Mouse (Mus musculus): ENCODE data around the gene Aipl1. TPM values are rescaled to one million over a fixed set of nuclear protein-coding genes. Genes with fewer than 3 reads are reported as not detected.
"Not testable (repeated sequence)": the region's sequence is repeated elsewhere in the genome, so short reads cannot be mapped to it uniquely, and the experiment has no call there.

Gene Aipl1
- total RNA-seq, 2 experiments from 2014 or later = not detected

DNA sequence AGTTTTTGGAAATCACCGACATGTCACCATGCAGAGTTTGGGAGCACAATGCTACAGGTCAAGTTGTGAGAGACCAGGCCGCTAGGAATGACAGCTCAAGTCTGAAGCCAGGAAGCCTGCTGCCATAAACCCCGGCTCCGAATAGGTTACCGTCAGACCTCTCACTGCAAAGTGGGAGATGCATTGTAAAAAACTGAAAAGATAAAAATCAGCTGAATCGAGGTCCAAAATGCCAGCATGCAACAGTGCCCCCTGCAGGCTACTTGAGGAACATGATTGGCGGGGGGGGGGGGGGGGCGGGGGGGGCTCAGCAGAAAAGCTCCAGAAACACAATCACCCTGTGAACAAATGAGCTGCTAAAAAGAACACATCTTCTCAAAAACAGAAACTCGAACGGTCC, 13.7 kb downstream of the Aipl1 start:
- intact Hi-C loops (cut with DNase I) = loop anchor here (5.0 to 10.0 kb wide), 2 partner anchors 159 to 351 kb away; no protein-coding TSS in a partner anchor
- no peak for DNase-seq (ENCODE audit: low spot score)

DNA sequence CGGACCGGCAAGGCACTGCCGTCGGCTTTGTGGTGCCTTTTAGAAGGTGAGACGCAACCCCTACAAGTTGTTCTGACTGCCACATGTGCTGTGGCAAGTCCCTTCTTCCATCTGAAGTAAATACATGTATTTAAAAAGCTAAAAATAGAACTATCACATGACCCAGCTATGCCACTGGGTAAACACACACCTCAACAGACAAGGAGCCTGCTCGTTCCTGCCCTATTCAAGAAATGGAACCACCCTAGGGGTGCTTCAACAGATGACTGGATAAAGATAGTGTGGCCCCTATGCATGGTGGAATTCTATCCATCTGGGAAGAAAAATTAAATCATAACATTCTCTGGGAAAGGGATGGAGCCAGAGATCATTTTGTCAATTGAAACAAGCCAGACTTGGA, 14.5 kb downstream of the Aipl1 start:
- no peak for DNase-seq (ENCODE audit: low spot score)
- intact Hi-C loops (cut with DNase I) = loop anchor here (5.0 to 10.0 kb wide), 2 partner anchors 158 to 351 kb away; no protein-coding TSS in a partner anchor

DNA sequence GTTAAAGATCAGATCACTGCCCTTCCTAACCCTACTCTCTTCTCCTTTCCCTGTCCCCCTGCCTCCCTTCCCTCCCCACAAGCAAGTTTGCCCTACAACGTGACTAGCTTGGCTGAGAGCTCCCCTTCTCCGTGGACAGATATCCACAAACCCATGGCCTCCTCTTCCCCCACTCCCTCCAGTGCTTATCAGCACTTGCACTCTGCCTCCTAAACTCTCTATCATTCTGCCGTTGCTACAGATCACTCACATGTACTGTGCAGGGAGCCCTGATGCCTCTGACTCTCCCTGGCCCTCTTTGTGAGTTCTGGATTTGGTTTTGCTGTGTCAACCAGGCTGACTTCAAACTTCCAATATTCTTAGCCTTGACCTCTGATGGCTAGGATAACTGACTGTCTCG, 16.3 kb downstream of the Aipl1 start:
- intact Hi-C loops (cut with DNase I) = loop anchor here (5.0 to 10.0 kb wide), 2 partner anchors 156 to 349 kb away; no protein-coding TSS in a partner anchor
- DNase-seq (ENCODE audit: low spot score) = no peak

DNA sequence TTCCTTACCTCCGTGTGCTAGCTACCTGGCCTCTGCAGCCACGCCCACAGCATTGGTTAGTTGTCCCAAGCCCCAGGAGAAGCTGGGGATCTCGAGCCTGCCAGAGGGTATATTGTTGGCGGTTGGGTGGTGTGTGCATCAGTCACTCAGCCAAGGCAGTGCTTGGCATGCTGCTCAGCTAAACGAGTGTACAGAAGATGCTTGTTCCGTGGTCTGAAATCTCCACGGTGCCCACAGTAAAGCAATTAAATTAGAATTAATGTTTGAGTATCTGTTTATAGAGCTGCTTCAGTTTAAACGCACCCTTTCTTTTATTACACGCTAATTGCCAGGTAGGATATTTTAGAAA, 20.1 kb downstream of the Aipl1 start:
- intact Hi-C loops (cut with DNase I) = no loop called here
- no peak for DNase-seq (ENCODE audit: low spot score)

DNA sequence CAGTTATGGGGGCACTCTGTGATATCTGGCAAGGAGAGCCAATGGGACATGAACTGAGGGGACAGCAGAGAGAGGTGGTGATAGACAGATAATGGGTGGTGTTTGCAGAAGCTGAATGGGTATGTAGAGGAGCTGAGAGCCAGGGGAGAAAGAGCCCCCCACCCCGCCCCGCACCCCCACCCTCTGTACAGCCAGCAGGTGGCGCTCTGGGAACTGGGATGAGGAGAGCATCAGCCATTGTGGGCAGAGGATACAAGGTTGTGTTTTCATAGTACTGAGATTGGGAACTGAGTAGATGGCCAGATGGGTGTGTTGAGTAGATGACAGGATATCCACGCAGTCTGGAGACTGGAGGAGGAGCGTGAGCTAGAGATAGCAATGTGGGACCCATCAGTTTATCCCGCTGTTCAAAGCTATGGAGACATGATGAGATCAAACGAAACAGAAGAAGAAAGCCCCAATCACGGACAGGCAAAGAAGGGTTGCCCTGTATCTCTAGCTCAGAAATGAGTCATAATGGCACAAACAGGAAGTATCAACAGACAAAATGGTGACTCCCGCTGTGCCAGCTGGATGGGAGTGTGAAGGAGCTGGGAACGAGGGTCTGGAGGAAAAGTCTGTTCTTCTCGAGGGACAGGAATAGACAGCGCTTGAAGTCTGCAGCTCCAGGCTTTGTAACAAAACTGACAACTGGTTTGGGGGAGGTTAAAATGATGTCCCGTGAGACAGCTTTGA, 20.6 kb downstream of the Aipl1 start:
- intact Hi-C loops (cut with DNase I) = no loop called here
- no peak for DNase-seq (ENCODE audit: low spot score)

DNA sequence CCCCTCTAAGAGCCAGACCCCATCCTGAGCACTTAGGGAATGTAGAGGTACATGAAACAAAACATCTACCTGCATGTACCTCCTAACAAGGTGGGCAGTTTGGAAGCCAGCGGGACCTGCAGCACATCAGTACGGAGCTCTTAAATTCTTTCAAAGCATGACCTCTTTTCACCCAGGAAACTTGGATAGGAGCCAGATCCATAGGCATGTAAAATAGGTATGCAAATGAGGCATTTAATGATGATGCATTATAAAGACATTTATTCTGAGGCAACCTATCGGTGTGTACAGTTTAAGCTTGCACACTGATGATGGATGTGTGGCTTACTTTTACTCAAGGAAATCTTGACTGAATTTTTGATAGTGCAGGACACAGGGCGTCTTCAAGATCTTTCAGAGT, 22.6 kb downstream of the Aipl1 start:
- intact Hi-C loops (cut with DNase I) = no loop called here
- no peak for DNase-seq (ENCODE audit: low spot score)

DNA sequence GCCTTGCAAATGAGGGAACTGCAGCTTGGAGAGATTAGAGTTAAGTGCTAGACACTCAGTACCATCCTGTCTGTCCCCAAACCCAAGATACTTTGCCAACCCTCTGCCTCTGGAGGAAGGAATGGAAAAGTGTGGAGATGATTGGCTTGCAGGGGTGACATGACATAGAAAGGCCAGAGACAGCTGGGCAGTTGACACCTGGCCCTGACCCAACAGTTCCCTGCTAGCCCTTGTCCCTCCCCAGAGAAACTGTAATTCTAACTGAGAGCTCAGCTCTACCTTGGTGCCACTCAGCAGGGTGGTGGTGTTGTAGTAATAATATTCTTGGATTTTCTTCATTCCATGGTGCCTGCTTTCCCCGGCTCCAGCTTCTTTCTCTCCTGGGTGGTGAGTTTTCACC, 25.4 kb downstream of the Aipl1 start:
- DNase-seq (ENCODE audit: low spot score) = no peak

DNA sequence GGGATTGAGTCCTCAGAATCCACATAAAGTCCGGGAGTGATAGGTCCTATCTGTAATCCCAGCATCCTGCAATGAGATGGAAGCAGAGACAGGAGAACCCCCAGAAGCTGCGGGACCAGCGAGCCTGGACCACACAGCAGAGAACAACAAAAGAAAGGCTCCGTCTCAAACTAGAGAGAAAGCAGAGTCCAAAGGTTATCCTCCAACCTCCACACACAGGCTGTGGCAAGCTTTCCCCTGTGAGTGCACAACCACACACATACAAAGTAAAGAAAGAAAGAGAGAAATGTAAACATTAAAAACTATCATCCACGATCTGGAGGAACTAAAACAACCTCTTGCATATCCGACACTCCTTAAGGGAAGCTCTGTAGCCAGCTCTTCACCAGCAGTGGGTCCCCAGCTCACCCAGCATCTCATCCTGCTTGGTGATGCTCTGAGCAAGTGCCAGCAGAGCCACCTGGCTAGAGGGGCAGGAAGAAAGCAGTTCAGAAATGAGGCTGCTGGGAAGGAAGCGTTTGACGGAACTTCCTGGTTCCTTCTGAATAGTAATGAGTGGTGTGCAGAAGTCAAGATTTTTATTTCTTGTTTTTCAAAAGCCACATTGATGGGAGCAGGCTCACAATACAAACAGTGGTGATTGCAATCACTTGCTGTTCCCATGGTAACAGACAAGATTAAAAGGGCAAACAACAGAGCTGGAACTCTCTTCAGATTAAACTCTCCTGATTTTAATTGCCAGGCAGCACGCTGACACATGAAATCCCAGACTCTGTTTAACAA, 26.2 kb downstream of the Aipl1 start:
- intact Hi-C loops (cut with DNase I) = no loop called here
- DNase-seq (ENCODE audit: low spot score) = no peak

More for the DNA sequence above, 25.4 kb downstream of the Aipl1 start:
- intact Hi-C loops (cut with DNase I) = no loop called here

DNA sequence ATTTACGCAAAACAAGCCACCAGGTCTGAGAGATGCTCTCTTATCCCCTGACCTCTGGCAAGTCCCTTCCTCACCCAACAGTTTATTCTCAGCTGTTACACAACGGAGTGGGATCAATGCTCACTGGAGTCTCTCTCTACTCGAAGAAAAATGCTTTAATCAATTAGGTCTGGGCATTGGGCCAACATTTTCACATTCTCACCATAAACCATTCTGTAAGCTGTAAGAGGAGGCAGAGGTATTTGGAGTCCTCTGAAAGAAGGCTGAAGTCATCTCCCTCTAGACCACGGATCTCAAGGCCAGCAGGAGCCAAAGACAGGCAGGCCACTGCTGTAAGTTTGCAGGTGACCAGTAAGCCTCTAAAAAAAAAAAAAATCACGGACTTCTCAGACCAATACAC, 26.9 kb downstream of the Aipl1 start:
- DNase-seq (ENCODE audit: low spot score) = no peak
- intact Hi-C loops (cut with DNase I) = no loop called here

DNA sequence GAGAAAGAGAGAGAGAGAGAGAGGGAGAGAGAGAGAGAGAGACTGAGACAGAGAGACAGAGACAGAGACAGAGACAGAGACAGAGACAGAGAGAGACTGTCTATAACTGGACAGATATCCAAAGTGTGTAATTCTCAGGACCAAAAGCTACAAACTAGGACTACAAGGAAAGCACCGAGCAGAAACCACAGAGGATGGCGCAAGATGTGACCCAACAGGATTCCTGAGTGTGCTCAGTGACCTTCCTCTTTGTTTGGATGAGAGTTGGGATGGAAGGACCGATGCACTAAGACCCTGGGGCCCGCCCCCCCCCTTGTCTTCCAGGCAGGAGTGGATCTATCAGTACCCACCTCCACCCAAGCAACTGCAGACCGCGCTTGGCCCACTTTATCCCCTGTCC, 31.8 kb downstream of the Aipl1 start:
- no peak for DNase-seq (ENCODE audit: low spot score)
- intact Hi-C loops (cut with DNase I) = no loop called here

DNA sequence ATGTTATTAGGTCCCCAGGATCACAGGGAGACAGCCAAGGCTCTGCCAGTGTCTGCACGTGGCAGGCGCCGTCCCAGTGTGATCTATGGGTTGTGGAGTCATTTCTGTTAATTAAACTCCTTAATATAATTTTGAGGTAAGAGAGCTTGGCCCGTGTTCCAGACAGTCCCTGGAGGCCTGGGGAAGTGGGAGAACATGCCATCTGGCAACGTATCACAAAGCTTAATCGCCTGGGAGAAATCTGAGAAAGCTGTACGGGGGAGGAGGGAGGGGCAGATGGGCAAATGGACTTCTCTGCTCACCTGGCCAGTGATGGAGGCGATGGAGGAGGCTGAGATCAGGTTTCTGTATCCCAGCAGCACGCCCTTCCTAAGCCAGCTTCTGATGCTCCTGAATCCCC, 34.1 kb downstream of the Aipl1 start:
- intact Hi-C loops (cut with DNase I) = no loop called here
- no peak for DNase-seq (ENCODE audit: low spot score)

DNA sequence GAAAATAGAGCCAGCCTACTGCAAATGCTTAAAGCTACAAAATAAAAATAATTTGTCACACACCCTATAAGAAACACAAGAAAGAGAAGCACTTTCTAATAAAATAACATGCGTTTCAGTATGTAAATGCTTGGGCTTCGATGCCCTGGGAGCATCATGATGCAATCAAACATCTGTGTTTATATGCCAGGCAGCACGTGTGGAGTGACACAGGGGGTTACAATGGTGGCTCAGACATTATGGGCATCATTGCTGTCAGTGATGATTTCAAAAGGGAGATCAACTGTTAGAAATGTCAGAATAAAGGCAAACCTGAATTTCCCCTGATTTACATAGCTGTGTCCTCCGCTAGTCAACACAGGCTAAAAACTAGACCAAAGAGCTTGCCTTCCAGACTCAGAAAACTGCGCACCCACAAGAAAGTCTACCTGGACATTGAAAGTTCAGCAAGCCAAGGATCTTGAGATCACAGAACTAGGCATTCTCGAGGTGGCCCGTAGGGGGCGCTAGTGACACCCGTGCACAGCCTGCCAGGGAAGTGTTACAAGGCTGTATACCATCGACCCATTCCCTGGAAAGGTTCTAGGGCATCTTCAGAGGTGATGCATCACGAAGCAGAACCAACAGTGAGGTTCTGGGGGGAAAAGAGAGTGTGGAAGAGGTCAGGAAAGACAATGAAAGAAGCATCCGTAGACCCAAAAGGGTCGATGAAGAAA, 35.0 kb downstream of the Aipl1 start:
- intact Hi-C loops (cut with DNase I) = no loop called here
- DNase-seq (ENCODE audit: low spot score) = no peak

DNA sequence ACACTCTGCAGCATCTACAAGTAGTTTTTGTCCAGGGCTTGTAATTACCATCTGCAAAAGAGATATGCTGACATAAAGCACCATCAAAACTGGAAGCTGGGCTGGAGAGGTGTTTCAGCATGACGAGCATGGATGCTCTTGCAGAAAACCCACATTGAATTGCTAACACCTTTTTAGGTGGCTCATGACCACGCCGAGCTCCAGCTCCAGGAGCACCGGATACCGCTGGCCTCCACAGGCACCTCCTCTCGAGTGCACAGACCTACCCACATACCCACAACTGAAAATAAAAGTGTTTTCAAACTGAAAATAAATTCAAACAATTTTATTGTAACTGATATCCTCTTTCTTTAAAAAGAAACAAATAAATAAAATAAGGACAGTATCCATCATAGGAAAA, 37.1 kb downstream of the Aipl1 start:
- intact Hi-C loops (cut with DNase I) = no loop called here
- no peak for DNase-seq (ENCODE audit: low spot score)

DNA sequence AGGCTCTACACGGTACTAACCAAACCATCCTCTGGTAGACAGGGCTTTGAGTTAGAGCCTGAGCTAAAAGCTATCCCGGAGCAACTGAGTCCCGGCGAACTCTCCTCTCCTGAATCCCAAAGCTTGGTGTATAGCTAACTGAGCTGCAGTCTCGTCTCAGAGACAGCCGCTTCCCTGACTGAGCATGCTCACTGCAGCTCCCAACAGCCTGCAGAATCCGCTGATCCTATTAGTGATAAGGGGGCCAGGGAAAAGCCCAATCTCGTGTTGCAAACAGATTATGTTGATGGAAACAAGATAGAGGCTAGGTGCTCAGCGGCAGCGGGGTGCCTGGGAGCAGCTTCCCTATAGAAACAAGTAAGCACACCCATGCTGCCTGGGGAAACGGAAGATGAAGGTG, 40.5 kb downstream of the Aipl1 start:
- intact Hi-C loops (cut with DNase I) = no loop called here
- no peak for DNase-seq (ENCODE audit: low spot score)

DNA sequence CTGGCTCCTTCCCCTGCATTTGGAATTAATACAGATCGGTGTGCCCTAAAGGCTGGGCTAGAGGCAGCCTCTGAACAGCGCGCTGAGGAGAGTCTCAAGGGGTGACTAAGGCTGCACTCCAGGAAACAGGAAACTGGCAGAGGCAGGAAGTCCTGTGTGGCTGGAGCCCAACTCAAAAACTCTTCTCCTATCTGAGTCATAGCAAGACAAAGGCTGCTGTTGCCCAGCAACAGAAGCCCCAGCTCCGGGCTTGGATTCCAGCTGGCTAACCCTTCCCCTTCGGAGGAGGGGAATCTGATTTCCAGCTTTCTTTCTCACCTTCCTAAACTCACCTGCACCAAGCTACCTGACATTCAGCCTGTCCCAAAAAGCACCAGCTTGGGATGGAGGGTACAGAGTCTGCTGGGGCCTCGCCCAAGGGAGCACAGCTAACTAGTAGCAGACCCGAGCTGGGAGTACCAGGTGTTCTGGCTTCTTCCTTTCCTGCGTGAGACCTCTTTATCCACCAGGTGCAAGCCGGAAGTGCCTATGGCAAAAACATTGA, 41.3 kb downstream of the Aipl1 start:
- intact Hi-C loops (cut with DNase I) = no loop called here
- peak; percentile 58 for DNase-seq (ENCODE audit: low spot score)

DNA sequence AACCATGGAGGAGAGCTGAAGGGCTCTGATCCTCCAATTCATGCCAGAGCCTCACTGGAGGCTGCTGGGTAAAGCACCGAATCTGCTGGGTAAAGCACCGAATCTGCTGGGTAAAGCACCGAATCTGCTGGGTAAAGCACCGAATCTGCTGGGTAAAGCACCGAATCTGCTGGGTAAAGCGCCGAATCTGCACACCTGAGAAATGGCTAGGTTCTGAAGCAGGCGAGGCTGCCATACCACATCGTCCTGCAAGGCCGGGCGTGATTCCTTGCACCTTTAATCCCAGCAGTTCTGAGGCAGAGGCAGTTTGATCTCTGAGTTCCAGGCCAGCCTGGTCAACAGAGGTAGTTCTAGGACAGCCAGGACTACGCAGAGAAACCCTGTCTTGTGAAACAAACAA, 44.9 kb downstream of the Aipl1 start:
- intact Hi-C loops (cut with DNase I) = no loop called here
- DNase-seq (ENCODE audit: low spot score) = no peak

DNA sequence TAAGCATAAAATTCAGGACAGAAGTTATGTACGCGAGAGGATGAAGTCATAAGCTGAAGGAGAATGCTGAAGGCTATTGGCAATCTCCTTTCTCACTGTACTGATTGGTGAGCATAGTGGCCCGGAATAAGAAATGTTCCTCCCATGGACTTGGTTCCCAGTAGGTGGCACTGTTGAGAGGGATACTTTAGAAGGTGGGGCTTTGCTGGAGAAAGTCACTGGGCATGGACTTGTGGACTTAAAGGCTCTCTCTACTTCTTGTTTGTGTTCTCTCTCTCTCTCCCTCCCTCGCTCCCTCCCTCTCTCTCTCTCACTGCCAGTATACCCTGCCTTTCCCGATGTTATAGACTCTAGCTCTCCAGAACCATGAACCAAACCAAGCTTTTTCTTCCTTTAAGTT, 45.8 kb downstream of the Aipl1 start:
- DNase-seq (ENCODE audit: low spot score) = no peak

DNA sequence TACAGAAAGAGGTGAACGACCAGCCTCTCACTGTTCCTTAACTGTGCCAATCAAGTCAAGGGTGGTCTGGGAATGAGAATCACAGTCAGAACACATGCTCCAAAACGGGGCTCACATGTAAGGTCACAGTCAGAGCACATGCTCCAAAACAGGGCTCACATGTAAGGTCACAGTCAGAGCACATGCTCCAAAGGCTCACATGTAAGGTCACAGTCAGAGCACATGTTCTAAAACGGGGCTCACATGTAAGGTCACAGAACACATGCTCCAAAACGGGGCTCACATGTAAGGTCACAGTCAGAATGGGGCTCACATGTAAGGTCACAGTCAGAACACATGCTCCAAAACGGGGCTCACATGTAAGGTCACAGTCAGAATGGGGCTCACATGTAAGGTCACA, 47.9 kb downstream of the Aipl1 start:
- intact Hi-C loops (cut with DNase I); DNase-seq (ENCODE audit: low spot score): not testable (repeated sequence)

More for the DNA sequence above, 45.8 kb downstream of the Aipl1 start:
- intact Hi-C loops (cut with DNase I) = loop anchor here (1.0 kb wide), 1 partner anchor 33 kb away; no protein-coding TSS in a partner anchor

DNA sequence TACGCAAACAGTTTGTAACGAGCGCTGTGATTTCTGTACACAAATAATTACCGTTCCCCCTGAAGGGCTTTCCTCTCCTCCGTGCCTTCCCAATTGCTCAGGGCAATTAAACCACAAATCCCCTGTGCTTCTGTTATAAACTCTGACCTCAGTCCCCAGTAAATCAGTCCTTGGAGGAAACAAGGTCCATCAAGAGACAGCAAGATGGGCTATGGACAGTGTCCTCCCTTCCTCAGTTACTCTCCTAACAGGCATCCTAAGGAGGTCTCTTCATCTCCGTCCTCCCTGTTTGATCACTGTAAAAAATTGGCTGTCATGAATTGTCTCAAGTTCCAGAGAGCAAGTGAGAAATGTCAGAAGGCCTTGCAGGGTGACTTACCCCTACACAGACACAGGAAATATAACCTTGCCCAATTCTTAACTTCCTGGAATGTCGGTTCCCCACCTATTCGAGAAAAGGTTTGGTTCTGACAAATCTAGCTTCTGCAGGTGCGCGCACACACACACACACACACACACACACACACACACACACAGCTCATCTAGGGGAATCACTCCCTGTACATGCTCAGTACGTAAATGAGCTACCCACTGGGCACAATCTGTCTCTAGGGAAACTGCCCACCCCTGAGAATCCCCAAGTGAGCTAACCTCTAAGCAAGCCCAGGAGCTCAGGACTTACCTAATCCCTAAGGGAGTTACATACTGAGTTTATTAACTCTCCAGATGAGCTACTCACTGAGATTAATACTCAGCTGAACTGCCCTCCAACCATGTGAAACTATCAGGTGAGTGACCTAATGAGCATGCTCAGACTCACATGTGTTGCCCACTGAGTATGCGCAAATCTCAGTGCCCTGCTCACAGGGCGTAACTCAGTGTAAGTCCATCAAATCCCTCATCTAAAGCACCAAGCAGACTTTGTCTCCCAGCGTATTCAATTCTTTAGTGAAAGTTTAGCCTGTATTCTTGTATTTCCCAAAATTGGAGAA, 49.9 kb downstream of the Aipl1 start:
- intact Hi-C loops (cut with DNase I) = no loop called here
- DNase-seq (ENCODE audit: low spot score) = no peak

Data from heart, postnatal 25 days (tissue).